Mouse (Mus musculus) cortical plate, adult 2 months (tissue): Measurements from ENCODE around the gene Phrf1. TPM values are rescaled to one million over a fixed set of nuclear protein-coding genes. Genes with fewer than 3 reads are reported as not detected.
"Not testable (repeated sequence)": the region's sequence is repeated elsewhere in the genome, so short reads cannot be mapped to it uniquely, and the experiment has no call there.

Source experiments
- H3K27ac ChIP-seq: fragments of 200-500 bp; 2 replicates; pipeline ENCODE4 v1.5.1; 2012; ENCODE audit warnings: low read length, control low read depth, inconsistent platforms; ENCODE audit not compliant: insufficient read depth
- H3K4me1 ChIP-seq: fragments of 200-500 bp; 2 replicates; pipeline ENCODE4 v1.6.1; 2011; ENCODE audit warnings: low read length; ENCODE audit not compliant: control insufficient read depth, insufficient read depth
- H3K4me3 ChIP-seq: fragments of 200-500 bp; 2 replicates; pipeline ENCODE4 v1.5.1; 2011; ENCODE audit warnings: mild to moderate bottlenecking, low read length, control low read depth; ENCODE audit not compliant: insufficient read depth
- CTCF ChIP-seq: fragments of 200-500 bp; IDR thresholded peaks from 2 replicates; pipeline ENCODE4 v1.5.1; 2011; ENCODE audit warnings: mild to moderate bottlenecking, control low read depth, low read length; ENCODE audit not compliant: insufficient read depth; ENCODE audit errors: extremely low read depth
- POLR2A ChIP-seq: fragments of 200-500 bp; IDR thresholded peaks from 2 replicates; pipeline ENCODE4 v1.6.1; 2011; ENCODE audit warnings: mild to moderate bottlenecking, low read length, control low read depth; ENCODE audit not compliant: insufficient read depth; ENCODE audit errors: extremely low read depth
- polyA plus RNA-seq: library from polyadenylated mRNA; depleted of rRNA; stranded (reverse); fragments of >200 nt; gene quantifications from 2 replicates; pipeline ENCODE4 v1.2.3, GENCODE M21; 2012

The Phrf1 gene
- polyA plus RNA-seq, 1 experiment: 26.0 TPM

GRCm38 (mm10) chr7:141230570-141230969 is 2.0 kb downstream of the Phrf1 start:
- H3K4me3 ChIP-seq: no peak overlapping the region
- no peak for TF ChIP-seq CTCF
- no peak for TF ChIP-seq POLR2A
- H3K4me1 ChIP-seq: peaks cover 6% of the 10 kb centered on the region; the same call in 1 of the 2 replicates
- no peak overlapping the region for H3K27ac ChIP-seq

GRCm38 (mm10) chr7:141231111-141231510 is 2.5 kb downstream of the Phrf1 start:
- H3K4me1 ChIP-seq: peaks cover 6% of the 10 kb centered on the region; the same call in 1 of the 2 replicates
- H3K27ac ChIP-seq: no peak overlapping the region
- H3K4me3 ChIP-seq: no peak overlapping the region
- TF ChIP-seq POLR2A: no peak
- TF ChIP-seq CTCF: no peak

GRCm38 (mm10) chr7:141231551-141231950 is 3.0 kb downstream of the Phrf1 start:
- Histone ChIP-seq H3K4me1 (peaks cover 6% of the 10 kb centered on the region; the same call in 1 of the 2 replicates), H3K4me3 (no peak overlapping the region), H3K27ac (no peak overlapping the region)
- TF ChIP-seq CTCF: no peak
- no peak for TF ChIP-seq POLR2A

GRCm38 (mm10) chr7:141250486-141250885 is 21.9 kb downstream of the Phrf1 start:
- H3K4me3 ChIP-seq, H3K27ac ChIP-seq, H3K4me1 ChIP-seq: not testable (repeated sequence)

GRCm38 (mm10) chr7:141256159-141256558 is 27.6 kb downstream of the Phrf1 start:
- no peaks in the 10 kb centered on the region for H3K4me1 ChIP-seq
- no peak overlapping the region for H3K27ac ChIP-seq
- TF ChIP-seq CTCF (no peak), POLR2A (no peak)
- no peak overlapping the region for H3K4me3 ChIP-seq

GRCm38 (mm10) chr7:141261480-141261879 is 32.9 kb downstream of the Phrf1 start:
- TF ChIP-seq CTCF: no peak
- no peak for TF ChIP-seq POLR2A
- Histone ChIP-seq H3K4me3 (no peak overlapping the region), H3K4me1 (no peaks in the 10 kb centered on the region), H3K27ac (no peak overlapping the region)

- H3K4me3 ChIP-seq: no peak overlapping the region
- TF ChIP-seq CTCF (no peak), POLR2A (no peak)
- H3K4me1 ChIP-seq: no peaks in the 10 kb centered on the region
- H3K27ac ChIP-seq: no peak overlapping the region
Observed at GRCm38 (mm10) chr7:141263640-141264039, 35.1 kb downstream of the Phrf1 start.

- Histone ChIP-seq H3K4me3 (no peak overlapping the region), H3K27ac (no peak overlapping the region), H3K4me1 (no peaks in the 10 kb centered on the region)
- TF ChIP-seq POLR2A (no peak), CTCF (no peak)
Observed at GRCm38 (mm10) chr7:141264041-141264700, 35.6 kb downstream of the Phrf1 start.

GRCm38 (mm10) chr7:141264761-141265410 is 36.3 kb downstream of the Phrf1 start:
- TF ChIP-seq POLR2A (no peak), CTCF (no peak)
- H3K4me3 ChIP-seq: no peak overlapping the region
- no peak overlapping the region for H3K27ac ChIP-seq
- no peaks in the 10 kb centered on the region for H3K4me1 ChIP-seq

- no peak overlapping the region; the same call in 1 of the 2 replicates for H3K4me3 ChIP-seq
- H3K27ac ChIP-seq: no peak overlapping the region
- TF ChIP-seq POLR2A: no peak
- no peak for TF ChIP-seq CTCF
- no peaks in the 10 kb centered on the region for H3K4me1 ChIP-seq
Observed at GRCm38 (mm10) chr7:141265411-141265738, 36.8 kb downstream of the Phrf1 start.
